Mouse (Mus musculus): ENCODE measurements around the gene Eif4a3.
"Not testable (repeated sequence)": the region's sequence is repeated elsewhere in the genome, so short reads cannot be mapped to it uniquely, and the experiment has no call there.

The Eif4a3 gene

DNA sequence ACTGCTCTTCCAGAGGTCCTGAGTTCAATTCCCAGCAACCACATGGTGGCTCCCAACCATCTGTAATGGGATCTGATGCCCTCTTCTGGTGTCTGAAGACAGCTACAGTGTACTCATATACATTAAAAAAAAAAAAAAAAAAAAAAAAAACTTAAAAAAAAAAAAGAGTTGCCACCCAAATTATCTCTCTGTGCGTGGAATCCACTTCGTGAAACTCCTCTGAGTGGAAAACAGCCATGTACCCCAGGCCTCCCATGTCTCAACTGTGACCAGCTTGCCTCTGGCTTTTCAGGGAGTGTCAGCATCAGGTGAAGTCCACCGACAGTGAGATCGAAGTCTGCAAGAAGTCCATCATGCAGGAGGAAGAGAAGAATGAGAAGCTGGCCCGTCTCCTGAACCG, 54.3 kb downstream of the Eif4a3 start:
- DNase-seq (ENCODE audit: low spot score): not testable (repeated sequence)

DNA sequence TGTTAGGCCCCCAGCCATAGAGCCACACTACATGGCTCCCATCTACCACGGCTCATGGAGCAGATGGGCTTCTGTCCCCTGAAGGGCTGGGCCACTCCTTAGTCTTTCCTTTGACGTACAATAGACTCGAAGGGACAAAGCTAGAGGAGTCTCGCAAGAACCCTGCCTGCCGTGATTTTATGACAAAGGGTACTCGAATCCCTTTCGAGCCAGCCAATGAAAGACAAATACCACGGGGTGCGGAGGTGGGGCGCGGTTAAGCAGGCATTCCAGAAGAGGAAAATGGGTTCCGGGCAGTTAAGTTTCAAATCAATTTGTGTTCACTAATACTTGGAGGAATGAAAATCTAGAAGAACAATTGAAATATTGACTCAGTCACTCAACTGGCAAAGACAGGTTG, 60.4 kb downstream of the Eif4a3 start:
- no peak for DNase-seq (ENCODE audit: low spot score)

Data from embryo, embryonic 10 days (tissue).